Mouse (Mus musculus) heart, postnatal 0 days (tissue): ENCODE measurements around the gene Lss.

Source experiments
- CTCF ChIP-seq: IDR thresholded peaks from 2 replicates; pipeline ENCODE4 v1.5.1; 2016; ENCODE audit warnings: antibody characterized with exemption, control low read depth, low read depth
- EP300 ChIP-seq: IDR thresholded peaks from 2 replicates; pipeline ENCODE4 v1.6.1; 2016; ENCODE audit warnings: antibody characterized with exemption, low read depth

DNA sequence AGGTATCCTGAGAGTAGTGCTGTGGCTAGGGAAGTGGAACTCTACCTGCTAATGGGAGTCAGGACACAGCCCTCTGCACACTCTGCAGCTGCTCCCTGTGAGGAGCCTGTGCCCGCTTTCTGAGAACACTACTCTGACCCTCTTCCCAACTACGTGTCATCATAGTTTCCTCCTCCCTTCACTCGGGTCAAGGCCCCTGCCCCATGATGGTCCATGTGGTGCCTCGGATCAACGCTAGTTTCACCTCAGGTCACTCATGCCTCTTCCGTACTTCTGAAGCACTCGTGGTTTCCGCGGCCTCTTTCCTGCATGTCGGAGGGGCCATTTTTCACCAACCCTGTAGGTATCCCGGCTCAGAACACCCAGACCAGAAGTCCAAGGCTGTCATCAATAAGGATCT is 466 bp upstream of the Lss start:
- TF ChIP-seq EP300, result no peak
- TF ChIP-seq CTCF, result no peak
